Mouse (Mus musculus) liver, embryonic 15.5 days (tissue): ENCODE data around the gene Rgcc. TPM values are rescaled to one million over a fixed set of nuclear protein-coding genes. Genes with fewer than 3 reads are reported as not detected.
A peak's percentile ranks its signal among the peaks of the same experiment; 100 is the strongest.

Source experiments
- ATAC-seq: fragments of 200-750 bp; cut with Nextera tagmentation; 2 replicates; pipeline ENCODE4 v1.8.0; 2017; ENCODE audit warnings: moderate number of reproducible peaks, mild to moderate bottlenecking, moderate library complexity; ENCODE audit not compliant: insufficient read depth
- H3K27ac ChIP-seq: fragments of 300-500 bp; sonication (generic); replicated peaks from 2 replicates; pipeline ENCODE4 v1.5.1; 2015; ENCODE audit warnings: mild to moderate bottlenecking, inconsistent platforms
- H3K27me3 ChIP-seq: fragments of 300-500 bp; sonication (generic); 2 replicates; pipeline ENCODE4 v1.6.1; 2015; ENCODE audit warnings: mild to moderate bottlenecking, inconsistent platforms
- H3K36me3 ChIP-seq: fragments of 300-500 bp; sonication (generic); replicated peaks from 2 replicates; pipeline ENCODE4 v1.6.1; 2015; ENCODE audit warnings: moderate library complexity, mild to moderate bottlenecking, inconsistent platforms
- H3K4me1 ChIP-seq: fragments of 300-500 bp; sonication (generic); replicated peaks from 2 replicates; pipeline ENCODE4 v1.6.1; 2015; ENCODE audit warnings: inconsistent platforms
- H3K4me2 ChIP-seq: fragments of 300-500 bp; sonication (generic); 2 replicates; pipeline ENCODE4 v1.6.1; 2015; ENCODE audit warnings: moderate library complexity, mild to moderate bottlenecking, inconsistent platforms
- H3K4me3 ChIP-seq: fragments of 300-500 bp; sonication (generic); replicated peaks from 2 replicates; pipeline ENCODE4 v1.5.1; 2015; ENCODE audit warnings: mild to moderate bottlenecking, inconsistent platforms
- H3K9ac ChIP-seq: fragments of 300-500 bp; sonication (generic); 2 replicates; pipeline ENCODE4 v1.6.1; 2015; ENCODE audit warnings: moderate library complexity, mild to moderate bottlenecking, inconsistent platforms
- H3K9me3 ChIP-seq: fragments of 300-500 bp; sonication (generic); replicated peaks from 2 replicates; pipeline ENCODE4 v1.6.1; 2016; ENCODE audit warnings: inconsistent platforms
- WGBS: fragments of 180-500 bp; shearing (Covaris S2); methylation state at CpG from one replicate; pipeline ENCODE4 v1.1.7; 2015; ENCODE audit warnings: mixed read lengths; ENCODE audit not compliant: insufficient replicate concordance; 5-methylcytosine and 5-hydroxymethylcytosine counted together
- polyA plus RNA-seq: library from polyadenylated mRNA; unstranded; fragments of >200 nt; fragmentation: Nextera tagmentation; extraction: Ambion mirVana; gene quantifications from 2 replicates; pipeline ENCODE4 v1.2.1, GENCODE M21; 2015

Gene Rgcc
- polyA plus RNA-seq, 1 experiment from 2014 or later = 294 TPM

DNA sequence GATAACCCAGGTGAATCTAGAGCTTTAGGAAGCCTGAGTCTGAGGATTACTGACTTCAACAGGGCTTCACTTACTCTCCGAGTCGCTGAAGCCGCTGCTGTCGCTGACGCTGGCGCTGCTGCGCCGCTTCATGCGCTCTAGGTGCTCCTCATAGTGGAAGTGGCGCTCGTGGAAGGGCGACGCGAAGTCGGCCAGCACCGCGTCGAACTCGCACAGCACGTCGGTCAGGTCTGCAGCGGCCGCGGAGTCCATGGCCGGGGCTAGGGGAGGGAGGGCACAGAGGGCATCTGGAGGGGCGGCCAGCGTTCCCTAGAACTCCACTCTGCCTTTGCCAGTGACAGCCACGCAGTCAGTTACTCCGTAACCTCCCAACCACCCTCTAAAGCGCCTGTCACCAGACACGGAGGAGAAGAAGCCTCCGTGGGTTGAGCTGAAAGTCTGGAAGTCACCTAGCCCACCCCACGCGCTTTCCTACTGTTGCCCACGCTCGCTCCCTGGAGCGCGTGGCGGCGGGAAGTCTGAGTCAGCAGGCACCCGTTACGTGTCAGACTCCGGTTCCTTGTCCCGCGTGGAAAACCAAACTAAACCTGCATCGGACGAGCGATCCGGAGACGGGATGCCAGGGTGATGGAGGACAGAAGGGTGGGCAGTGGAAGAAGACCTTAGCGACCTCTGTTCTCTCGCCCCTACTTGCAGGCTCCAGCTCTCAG, 649 bp downstream of the Rgcc start:
- under 1% methylated on average over 52 of the region's 52 CpGs for WGBS
- no peaks in the 10 kb centered on the region for H3K9me3 ChIP-seq
- H3K4me1 ChIP-seq = peaks cover 70% of the 10 kb centered on the region
- peaks cover 33% of the 10 kb centered on the region for H3K36me3 ChIP-seq
- no peaks in the 10 kb centered on the region for H3K27me3 ChIP-seq
- peak overlapping the region; percentile 81 for H3K4me3 ChIP-seq
- peak overlapping the region; percentile 89 for H3K27ac ChIP-seq
- ATAC-seq = peak; percentile 2
- H3K4me2 ChIP-seq = peak overlapping the region; percentile 76
- peak overlapping the region; percentile 91 for H3K9ac ChIP-seq

DNA sequence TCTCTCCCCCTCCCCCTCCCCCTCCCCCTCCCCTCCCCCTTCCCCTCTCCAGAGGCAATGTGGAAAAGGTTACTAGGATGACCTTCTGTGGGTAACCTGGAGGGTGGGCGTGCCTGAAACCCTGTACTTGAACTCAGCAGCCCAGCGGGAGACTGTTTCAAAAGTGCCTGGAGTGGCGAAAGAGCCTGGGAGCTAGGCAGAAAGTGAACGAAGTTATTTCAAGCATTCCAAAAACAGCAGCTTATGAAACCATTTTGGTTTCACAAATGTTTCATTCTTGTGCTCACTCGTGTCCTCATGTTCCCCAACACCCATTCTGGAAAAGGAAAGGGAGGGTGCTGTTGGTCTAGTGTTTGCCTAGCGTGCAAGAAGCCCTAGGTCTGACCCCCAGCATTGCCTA, 1.6 kb downstream of the Rgcc start:
- Histone ChIP-seq H3K27me3 (no peaks in the 10 kb centered on the region), H3K4me1 (peaks cover 70% of the 10 kb centered on the region), H3K4me3 (peak overlapping the region; percentile 81), H3K27ac (peak overlapping the region; percentile 89), H3K9ac (peak overlapping the region; percentile 91), H3K36me3 (peaks cover 33% of the 10 kb centered on the region), H3K4me2 (peak overlapping the region; percentile 76), H3K9me3 (no peaks in the 10 kb centered on the region)
- 40% methylated on average over 6 of the region's 6 CpGs for WGBS
- no peak for ATAC-seq

DNA sequence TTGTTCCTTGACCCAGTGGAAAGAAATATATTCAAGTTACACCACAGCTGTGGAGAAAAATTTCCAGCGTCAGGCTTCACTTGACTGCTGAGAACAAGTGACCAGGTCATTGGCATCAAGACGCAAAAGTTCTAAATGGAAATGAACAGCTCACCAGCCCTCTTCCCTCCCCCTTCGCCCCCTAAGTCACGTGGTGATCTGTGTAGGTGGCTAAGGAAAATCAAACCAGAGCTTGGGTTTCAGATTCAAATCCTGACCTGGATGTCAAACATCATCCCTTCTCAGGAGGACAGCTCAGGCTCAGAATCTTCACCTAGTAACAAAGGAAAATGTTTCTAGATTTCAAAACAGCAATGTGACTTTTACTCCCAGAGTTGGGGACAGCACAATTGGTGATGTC, 2.2 kb downstream of the Rgcc start:
- Histone ChIP-seq H3K27me3 (no peaks in the 10 kb centered on the region), H3K4me3 (peak overlapping the region; percentile 81), H3K4me1 (peaks cover 72% of the 10 kb centered on the region), H3K4me2 (peak overlapping the region; percentile 76), H3K9me3 (no peaks in the 10 kb centered on the region), H3K36me3 (peaks cover 36% of the 10 kb centered on the region), H3K9ac (peak overlapping the region; percentile 91), H3K27ac (peak overlapping the region; percentile 89)
- WGBS = 58% methylated on average over 4 of the region's 4 CpGs
- ATAC-seq = no peak

DNA sequence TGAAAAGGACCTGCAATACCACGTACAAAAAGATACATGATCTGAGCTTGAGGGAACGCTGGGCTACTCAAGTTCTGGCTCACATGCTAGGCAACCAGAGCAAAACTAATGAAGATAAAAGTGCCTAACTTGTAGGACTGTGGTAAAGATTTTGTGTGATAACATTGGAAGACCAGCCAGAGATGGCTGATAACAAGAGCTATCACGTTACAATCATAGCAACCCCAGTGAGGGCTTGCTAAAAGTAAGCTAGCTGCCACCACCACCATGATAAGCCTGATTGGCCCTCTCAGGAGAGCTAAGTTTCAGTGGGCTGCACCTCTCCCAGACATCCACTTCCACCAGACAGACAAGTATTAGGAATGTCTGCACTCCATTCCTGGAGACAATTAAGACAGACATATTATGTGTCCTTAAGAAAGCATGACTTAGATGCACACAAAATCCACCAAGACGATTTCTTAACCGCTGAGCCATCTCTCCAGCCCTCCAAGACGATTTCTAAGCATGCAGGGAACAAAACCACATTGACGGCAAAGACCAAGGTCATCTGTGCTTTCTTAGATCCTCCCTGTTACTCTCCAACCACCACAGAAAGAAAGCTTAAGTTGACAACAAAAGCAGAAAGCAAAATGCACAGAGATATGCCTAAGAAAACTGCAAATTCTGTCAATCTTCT, 3.0 kb downstream of the Rgcc start:
- Histone ChIP-seq H3K9ac (peak overlapping the region; percentile 91), H3K27me3 (no peaks in the 10 kb centered on the region), H3K4me2 (peak overlapping the region; percentile 76), H3K4me1 (peaks cover 72% of the 10 kb centered on the region), H3K36me3 (peaks cover 44% of the 10 kb centered on the region), H3K9me3 (no peaks in the 10 kb centered on the region), H3K27ac (peak overlapping the region; percentile 89), H3K4me3 (peak overlapping the region; percentile 81)
- WGBS = 43% methylated on average over 7 of the region's 7 CpGs
- no peak for ATAC-seq

DNA sequence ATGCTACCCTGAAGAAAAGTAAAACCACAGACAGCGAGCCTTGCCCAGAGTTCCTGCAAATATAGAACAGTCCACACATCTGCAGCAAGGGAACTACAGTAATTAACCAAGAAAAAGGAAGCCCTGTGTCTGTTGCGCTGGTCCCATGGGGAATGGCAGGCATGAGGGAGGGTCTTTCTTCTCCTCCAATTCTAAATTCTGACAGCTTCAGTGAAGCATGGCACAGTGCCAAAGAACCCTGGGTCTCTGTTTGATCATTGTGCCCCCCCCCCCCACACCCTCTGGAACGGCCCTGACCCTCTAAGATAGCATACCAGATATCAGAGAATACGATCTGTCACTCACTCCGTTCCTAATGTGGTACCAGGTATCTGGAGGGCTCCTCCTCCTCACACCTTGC, 4.6 kb downstream of the Rgcc start:
- Histone ChIP-seq H3K9ac (peak overlapping the region; percentile 91), H3K4me2 (peak overlapping the region; percentile 76), H3K27ac (peak overlapping the region; percentile 89), H3K4me3 (peak overlapping the region; percentile 81), H3K4me1 (peaks cover 72% of the 10 kb centered on the region), H3K36me3 (peaks cover 60% of the 10 kb centered on the region), H3K27me3 (no peaks in the 10 kb centered on the region), H3K9me3 (no peaks in the 10 kb centered on the region)
- WGBS = 16% methylated on average over 5 of the region's 5 CpGs
- no peak for ATAC-seq

DNA sequence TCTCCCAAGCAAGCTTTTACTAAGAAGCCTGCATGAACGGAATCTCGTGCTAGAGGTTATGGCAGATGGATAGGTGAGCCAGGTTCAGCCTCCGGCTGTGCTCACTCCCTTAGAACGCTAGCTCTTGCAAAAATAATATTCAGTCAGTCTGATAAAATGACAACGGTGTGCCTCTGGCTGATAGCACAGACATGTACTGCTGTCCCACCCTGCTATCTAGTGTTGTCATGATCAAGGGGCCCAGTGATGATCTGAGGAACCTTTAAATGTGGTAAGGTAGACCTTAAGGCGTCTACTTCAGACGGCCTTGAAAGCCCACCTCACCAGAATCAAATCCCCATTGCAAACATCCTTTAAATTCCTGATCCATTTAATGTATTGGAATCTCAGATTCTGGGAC, 5.2 kb downstream of the Rgcc start:
- H3K27me3 ChIP-seq = no peaks in the 10 kb centered on the region
- peaks cover 66% of the 10 kb centered on the region for H3K36me3 ChIP-seq
- WGBS = 18% methylated on average over 7 of the region's 7 CpGs
- H3K4me1 ChIP-seq = peaks cover 75% of the 10 kb centered on the region
- ATAC-seq = peak; percentile 65
- peak overlapping the region; percentile 76 for H3K4me2 ChIP-seq
- H3K9me3 ChIP-seq = no peaks in the 10 kb centered on the region
- peak overlapping the region; percentile 81 for H3K4me3 ChIP-seq
- peak overlapping the region; percentile 55 for H3K9ac ChIP-seq
- peak overlapping the region; percentile 89 for H3K27ac ChIP-seq

GRCm38 (mm10) chr14:79295579-79295978, 5.9 kb downstream of the Rgcc start:
- H3K27me3 ChIP-seq = no peaks in the 10 kb centered on the region
- H3K4me2 ChIP-seq = peak overlapping the region; percentile 76
- peak overlapping the region; percentile 55 for H3K9ac ChIP-seq
- peak overlapping the region; percentile 81 for H3K4me3 ChIP-seq
- WGBS = 44% methylated on average over 9 of the region's 9 CpGs
- H3K36me3 ChIP-seq = peaks cover 72% of the 10 kb centered on the region
- peaks cover 81% of the 10 kb centered on the region for H3K4me1 ChIP-seq
- ATAC-seq = peak; percentile 35
- H3K27ac ChIP-seq = peak overlapping the region; percentile 89
- no peaks in the 10 kb centered on the region for H3K9me3 ChIP-seq

- Histone ChIP-seq H3K4me3 (peak overlapping the region; percentile 81), H3K9me3 (no peaks in the 10 kb centered on the region), H3K4me2 (peak overlapping the region; percentile 76), H3K9ac (peak overlapping the region; percentile 55), H3K27ac (peak overlapping the region; percentile 89), H3K4me1 (peaks cover 87% of the 10 kb centered on the region), H3K36me3 (peaks cover 73% of the 10 kb centered on the region), H3K27me3 (no peaks in the 10 kb centered on the region)
- 27% methylated on average over 5 of the region's 5 CpGs for WGBS
- ATAC-seq = peak; percentile 92
Measured at GRCm38 (mm10) chr14:79294950-79295349, 6.5 kb downstream of the Rgcc start.

- peak overlapping the region; percentile 33 for H3K9ac ChIP-seq
- 39% methylated on average over 8 of the region's 8 CpGs for WGBS
- H3K9me3 ChIP-seq = no peaks in the 10 kb centered on the region
- H3K27ac ChIP-seq = peak overlapping the region; percentile 89
- peaks cover 89% of the 10 kb centered on the region for H3K4me1 ChIP-seq
- peak overlapping the region; percentile 76 for H3K4me2 ChIP-seq
- peaks cover 75% of the 10 kb centered on the region for H3K36me3 ChIP-seq
- H3K4me3 ChIP-seq = peak overlapping the region; percentile 81
- peak; percentile 23 for ATAC-seq
- H3K27me3 ChIP-seq = no peaks in the 10 kb centered on the region
Measured at GRCm38 (mm10) chr14:79294051-79294814, 7.2 kb downstream of the Rgcc start.

DNA sequence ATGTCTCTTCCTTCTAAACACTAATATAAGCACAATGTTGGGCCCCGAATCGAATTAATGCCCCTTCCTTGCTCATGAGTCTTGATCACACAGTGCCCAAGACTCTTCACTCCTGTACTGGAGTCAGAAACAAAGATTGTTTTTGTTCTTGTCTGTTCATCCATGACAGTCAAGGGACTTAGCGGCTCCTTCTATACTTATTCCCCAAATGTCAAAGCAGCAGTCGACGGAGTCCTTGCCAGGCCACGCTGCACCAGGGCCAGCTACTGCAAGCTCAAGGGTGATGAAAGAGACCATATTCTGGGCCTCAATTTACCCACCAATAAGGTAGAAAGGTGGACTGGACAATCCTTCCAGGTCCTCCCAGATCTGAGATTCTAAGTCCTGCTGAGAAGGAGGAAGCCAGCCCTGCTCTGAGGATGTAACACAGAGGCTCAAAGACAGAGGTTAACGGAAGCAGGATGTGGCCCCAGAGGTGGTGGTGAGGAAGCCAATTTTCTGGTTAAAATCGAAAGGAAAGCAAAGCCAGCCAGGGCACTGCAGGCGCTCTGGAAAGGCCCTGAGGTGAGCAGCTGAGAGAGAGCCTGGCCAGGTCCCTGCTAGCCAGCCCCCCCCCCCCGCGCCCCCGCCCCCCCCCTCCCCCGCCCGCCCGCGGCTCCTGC, 8.2 kb downstream of the Rgcc start:
- Histone ChIP-seq H3K27ac (peak overlapping the region; percentile 89), H3K36me3 (peaks cover 75% of the 10 kb centered on the region)

More for the DNA sequence above, 8.2 kb downstream of the Rgcc start:
- H3K4me3 ChIP-seq = peak overlapping the region; percentile 81
- 45% methylated on average over 12 of the region's 16 CpGs for WGBS
- no peaks in the 10 kb centered on the region for H3K9me3 ChIP-seq
- peak overlapping the region; percentile 33; the same call in 1 of the 2 replicates for H3K9ac ChIP-seq
- peak overlapping the region; percentile 76 for H3K4me2 ChIP-seq
- ATAC-seq = no peak
- H3K27me3 ChIP-seq = no peaks in the 10 kb centered on the region
- H3K4me1 ChIP-seq = peaks cover 81% of the 10 kb centered on the region
